Mouse (Mus musculus) adrenal gland, adult (tissue): ENCODE measurements at regions not wholly inside any gene's neighbourhood (a gene's known extent, or its start where the extent isn't known, plus 50 kb on each side); places are given as distances from the start of the nearest gene placed in this dataset.

ENCODE experiments used
- DNase-seq, 2 experiments: peaks; one replicate each; pipeline ENCODE4 v3.0.0; 2022 to 2023; ENCODE audit warnings: low spot score in 1 of 2; ENCODE audit not compliant: inconsistent age in 2 of 2

GRCm38 (mm10) chr13:116243272-116243784 is 66.2 kb downstream of the Isl1 start:
- DNase-seq: no peak

GRCm38 (mm10) chr13:116215101-116215500 is 94.4 kb downstream of the Isl1 start:
- DNase-seq: no peak

GRCm38 (mm10) chr13:116213843-116214829 is 95.4 kb downstream of the Isl1 start:
- DNase-seq: no peak

- DNase-seq: peak in 1 of 2 experiments; percentile 17
These were observed 108.1 kb downstream of the Isl1 start for GRCm38 (mm10) chr13:116201177-116201920.

GRCm38 (mm10) chr13:116187059-116187458 is 122.4 kb downstream of the Isl1 start:
- DNase-seq: no peak

GRCm38 (mm10) chr13:116177781-116178180 is 131.7 kb downstream of the Isl1 start:
- DNase-seq: no peak

- DNase-seq: no peak
These were observed 134.5 kb downstream of the Isl1 start for GRCm38 (mm10) chr13:116174976-116175375.

- no peak for DNase-seq
These were observed 135.6 kb downstream of the Isl1 start for GRCm38 (mm10) chr13:116173866-116174265.

GRCm38 (mm10) chr13:116143022-116143421 is 166.5 kb downstream of the Isl1 start:
- DNase-seq: peak in 1 of 2 experiments; percentile 9

GRCm38 (mm10) chr13:116118664-116119063 is 190.8 kb downstream of the Isl1 start:
- DNase-seq: no peak

GRCm38 (mm10) chr13:116111032-116111808 is 198.3 kb downstream of the Isl1 start:
- DNase-seq: no peak

GRCm38 (mm10) chr13:116110578-116110977 is 198.9 kb downstream of the Isl1 start:
- no peak for DNase-seq

- DNase-seq: no peak
These were observed 221.8 kb downstream of the Isl1 start for GRCm38 (mm10) chr13:116087541-116088308.

- DNase-seq: no peak
These were observed 222.3 kb downstream of the Isl1 start for GRCm38 (mm10) chr13:116087140-116087539.

- DNase-seq: no peak
These were observed 252.4 kb downstream of the Isl1 start for GRCm38 (mm10) chr13:116056976-116057647.

GRCm38 (mm10) chr13:116056112-116056652 is 253.3 kb downstream of the Isl1 start:
- no peak for DNase-seq

- DNase-seq: no peak
These were observed 273.3 kb downstream of the Isl1 start for GRCm38 (mm10) chr13:116036166-116036565.

GRCm38 (mm10) chr13:116030152-116030720 is 279.3 kb downstream of the Isl1 start:
- no peak for DNase-seq

GRCm38 (mm10) chr13:116028583-116028982 is 280.9 kb downstream of the Isl1 start:
- DNase-seq: no peak
